Mouse (Mus musculus) embryonic fibroblast, embryonic 13.5 days (primary cell): ENCODE measurements around the gene Adsl.

Experiments used
- CTCF ChIP-seq: IDR thresholded peaks from 2 replicates; pipeline ENCODE4 v1.5.1; 2011; ENCODE audit warnings: mild to moderate bottlenecking, control low read depth, low read length, moderate library complexity, borderline replicate concordance; ENCODE audit not compliant: insufficient read depth
- POLR2A ChIP-seq: IDR thresholded peaks from 2 replicates; pipeline ENCODE4 v1.6.1; 2011; ENCODE audit warnings: low read depth, mild to moderate bottlenecking, control low read depth, low read length, moderate library complexity

DNA sequence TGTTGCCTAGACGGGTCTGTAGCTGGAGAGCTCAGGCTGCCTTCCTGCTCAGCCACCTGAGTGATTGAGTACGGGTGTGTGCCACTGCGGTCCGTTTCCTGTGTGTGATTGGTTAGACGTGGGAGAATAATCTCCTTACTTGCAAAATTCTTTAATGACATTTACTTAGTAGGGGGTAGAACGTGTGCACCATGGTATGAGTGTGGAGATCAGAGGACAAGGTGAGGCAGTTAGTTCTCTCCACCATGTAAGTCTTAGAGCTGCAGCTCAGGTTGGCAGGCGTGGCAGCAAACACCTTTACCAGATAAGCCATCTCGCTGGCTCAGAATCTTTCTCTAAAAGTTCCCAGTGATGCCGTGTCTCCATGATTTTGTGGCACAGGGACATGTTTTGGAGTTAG, 5.7 kb downstream of the Adsl start:
- TF ChIP-seq CTCF: no peak
- no peak for TF ChIP-seq POLR2A
